Mouse (Mus musculus) embryonic facial prominence, embryonic 13.5 days (tissue): ENCODE data around the gene Zfp672. TPM values are rescaled to one million over a fixed set of nuclear protein-coding genes. Genes with fewer than 3 reads are reported as not detected.
"Not testable (repeated sequence)": the region's sequence is repeated elsewhere in the genome, so short reads cannot be mapped to it uniquely, and the experiment has no call there.

Experiments
- ATAC-seq: fragments of 200-750 bp; cut with Nextera tagmentation; 2 replicates; pipeline ENCODE4 v1.8.0; 2017; ENCODE audit warnings: low read depth; ENCODE audit not compliant: insufficient number of reproducible peaks, insufficient read depth, low FRiP score, low TSS enrichment
- H3K27ac ChIP-seq: fragments of 300-500 bp; sonication (generic); 2 replicates; pipeline ENCODE4 v1.5.1; 2015; ENCODE audit warnings: moderate library complexity, mild to moderate bottlenecking, inconsistent platforms
- H3K27me3 ChIP-seq: fragments of 300-500 bp; sonication (generic); 2 replicates; pipeline ENCODE4 v1.6.1; 2015; ENCODE audit warnings: mild to moderate bottlenecking, inconsistent platforms
- H3K36me3 ChIP-seq: fragments of 300-500 bp; sonication (generic); 2 replicates; pipeline ENCODE4 v1.6.1; 2015; ENCODE audit warnings: mild to moderate bottlenecking, inconsistent platforms
- H3K4me1 ChIP-seq: fragments of 300-500 bp; sonication (generic); 2 replicates; pipeline ENCODE4 v1.6.1; 2015; ENCODE audit warnings: inconsistent platforms
- H3K4me2 ChIP-seq: fragments of 300-500 bp; sonication (generic); 2 replicates; pipeline ENCODE4 v1.6.1; 2015; ENCODE audit warnings: moderate library complexity, mild to moderate bottlenecking, inconsistent platforms
- H3K4me3 ChIP-seq: fragments of 300-500 bp; sonication (generic); 2 replicates; pipeline ENCODE4 v1.5.1; 2015; ENCODE audit warnings: mild to moderate bottlenecking, inconsistent platforms
- H3K9ac ChIP-seq: fragments of 300-500 bp; sonication (generic); 2 replicates; pipeline ENCODE4 v1.6.1; 2015; ENCODE audit warnings: mild to moderate bottlenecking, inconsistent platforms
- H3K9me3 ChIP-seq: fragments of 300-500 bp; sonication (generic); 2 replicates; pipeline ENCODE4 v1.6.1; 2016; ENCODE audit warnings: inconsistent platforms
- WGBS: fragments of 180-500 bp; shearing (Covaris S2); methylation state at CpG from one replicate; pipeline ENCODE4 v1.1.7; 2015; ENCODE audit warnings: mixed read lengths; 5-methylcytosine and 5-hydroxymethylcytosine counted together
- polyA plus RNA-seq: library from polyadenylated mRNA; unstranded; fragments of >200 nt; fragmentation: Nextera tagmentation; extraction: Ambion mirVana; gene quantifications from 2 replicates; pipeline ENCODE4 v1.2.1, GENCODE M21; 2015

Gene Zfp672
- polyA plus RNA-seq, 1 experiment from 2014 or later: 41.2 TPM

DNA sequence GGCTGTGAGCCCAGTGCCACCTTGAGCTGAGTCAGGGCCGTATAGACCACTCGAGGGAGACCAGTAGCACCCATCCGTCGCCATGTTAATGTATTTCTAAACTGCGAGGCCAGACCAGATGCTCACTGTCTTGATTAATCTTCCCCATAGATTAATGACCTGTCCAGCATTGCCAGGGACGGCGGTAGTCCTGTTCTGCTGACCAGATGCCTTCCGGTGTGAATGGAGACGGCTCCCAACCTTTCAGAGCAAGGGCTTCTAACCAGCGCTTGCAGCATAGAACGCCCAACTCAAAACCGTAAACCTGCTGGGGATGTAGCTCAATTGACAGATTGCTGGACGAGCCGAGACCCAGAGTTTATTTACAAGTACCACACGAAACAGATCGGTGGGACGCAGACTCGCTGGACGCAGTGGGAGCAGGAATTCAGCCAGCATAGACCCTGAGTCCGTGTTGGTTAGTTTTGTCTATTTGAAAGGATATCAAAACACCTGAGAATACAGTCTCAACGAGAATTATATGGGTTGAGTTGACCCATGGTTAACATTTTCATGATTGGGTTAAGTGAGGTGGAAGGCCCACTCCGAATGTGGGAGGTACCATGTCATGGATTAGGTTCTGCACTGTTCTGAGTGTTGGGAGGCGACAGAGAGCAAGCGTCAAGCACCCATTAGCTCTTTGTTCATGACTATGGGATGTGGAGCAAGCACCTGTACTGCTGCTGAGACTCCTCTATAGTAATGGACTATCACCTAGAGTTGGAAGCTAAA lies 6.4 kb downstream of the Zfp672 start:
- Histone ChIP-seq H3K36me3 (peaks cover 23% of the 10 kb centered on the region), H3K27me3 (no peaks in the 10 kb centered on the region), H3K9ac (peak overlapping the region; percentile 89), H3K27ac (peak overlapping the region; percentile 98), H3K4me1 (peaks cover 23% of the 10 kb centered on the region), H3K4me2 (peak overlapping the region; percentile 88), H3K9me3 (no peaks in the 10 kb centered on the region), H3K4me3 (peak overlapping the region; percentile 86)
- ATAC-seq: 0 out of 2 replicates have a peak, but pooled peaks have one; percentile 7
- WGBS: 11% methylated on average over 24 of the region's 24 CpGs

DNA sequence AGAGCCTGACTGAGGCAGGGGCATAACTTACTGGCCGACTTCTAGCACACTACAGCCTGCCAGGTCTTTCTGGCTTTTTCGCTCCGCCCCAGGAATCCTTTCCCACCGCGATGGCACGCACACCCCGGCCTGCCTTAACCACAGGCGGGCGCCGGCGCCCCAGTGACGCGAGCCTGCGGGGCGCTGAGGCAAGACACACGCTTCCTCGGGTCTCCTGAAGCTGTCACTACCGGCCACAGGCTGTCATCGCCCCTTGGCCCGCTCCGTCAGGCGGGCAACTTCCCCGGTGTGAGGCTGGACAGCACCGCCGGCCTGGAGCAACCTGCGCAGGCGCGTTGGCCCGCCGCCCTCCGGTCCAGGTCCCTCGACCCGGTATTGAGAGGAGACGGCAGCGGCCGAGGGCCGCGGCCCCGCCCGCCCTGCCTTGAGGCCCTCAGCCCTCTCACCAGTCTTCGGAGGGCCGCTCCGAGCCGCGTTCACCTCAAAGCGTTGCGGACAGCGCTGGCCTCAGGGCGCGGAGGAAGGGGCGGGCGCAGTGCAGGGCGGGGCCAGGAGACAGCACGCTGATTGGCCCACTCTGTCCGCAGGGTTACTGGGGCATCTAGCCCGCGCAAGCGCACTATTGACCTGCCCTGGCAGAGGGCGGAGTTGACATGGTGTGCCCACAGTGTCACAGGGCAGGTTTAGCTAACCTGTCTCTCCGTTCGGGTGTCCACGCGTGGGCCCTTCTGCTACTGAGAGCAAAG lies 7.1 kb downstream of the Zfp672 start:
- Histone ChIP-seq H3K27me3 (no peaks in the 10 kb centered on the region), H3K4me3 (peak overlapping the region; percentile 86), H3K36me3 (peaks cover 30% of the 10 kb centered on the region), H3K4me2 (peak overlapping the region; percentile 88), H3K9ac (peak overlapping the region; percentile 89), H3K9me3 (no peaks in the 10 kb centered on the region), H3K4me1 (peaks cover 20% of the 10 kb centered on the region), H3K27ac (peak overlapping the region; percentile 98)
- WGBS: under 1% methylated on average over 60 of the region's 63 CpGs
- peak; percentile 99 for ATAC-seq

DNA sequence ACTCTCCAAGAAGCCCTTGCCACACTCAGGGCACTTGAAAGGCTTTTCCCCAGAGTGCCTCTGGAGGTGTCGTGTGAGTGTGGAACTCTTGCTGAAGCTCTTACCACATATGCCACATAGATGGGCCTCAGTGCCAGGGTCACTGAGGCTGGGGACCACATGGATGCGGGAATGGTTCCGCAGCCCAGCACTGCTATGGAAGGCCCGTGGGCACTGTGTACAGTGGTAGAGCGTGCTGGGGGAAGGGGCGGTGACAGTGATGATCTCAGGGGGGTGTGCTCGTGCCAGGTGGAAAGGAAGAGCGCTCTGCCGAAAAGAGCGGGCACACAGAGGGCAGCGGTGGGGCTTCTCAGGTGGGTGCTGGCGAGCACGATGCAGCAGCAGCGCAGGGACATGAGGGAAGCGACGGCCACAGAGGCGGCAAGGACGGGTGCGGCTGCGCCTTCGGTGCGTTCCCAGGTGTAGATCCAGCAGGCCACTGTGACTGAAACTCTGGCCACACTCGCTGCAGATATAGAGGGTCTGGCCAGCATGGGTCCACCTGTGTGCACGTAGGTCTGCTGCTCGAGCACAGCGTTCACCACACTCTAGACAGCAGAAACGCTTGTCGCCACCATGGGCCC lies 13.3 kb downstream of the Zfp672 start:
- no peak overlapping the region for H3K4me3 ChIP-seq
- H3K27ac ChIP-seq: no peak overlapping the region
- WGBS: 73% methylated on average over 28 of the region's 28 CpGs
- no peak overlapping the region for H3K9ac ChIP-seq
- ATAC-seq: 0 out of 2 replicates have a peak, but pooled peaks have one; percentile 56
- peaks cover 52% of the 10 kb centered on the region for H3K36me3 ChIP-seq
- H3K27me3 ChIP-seq: no peaks in the 10 kb centered on the region
- H3K4me2 ChIP-seq: no peak overlapping the region
- peaks cover 6% of the 10 kb centered on the region for H3K4me1 ChIP-seq
- H3K9me3 ChIP-seq: no peaks in the 10 kb centered on the region

DNA sequence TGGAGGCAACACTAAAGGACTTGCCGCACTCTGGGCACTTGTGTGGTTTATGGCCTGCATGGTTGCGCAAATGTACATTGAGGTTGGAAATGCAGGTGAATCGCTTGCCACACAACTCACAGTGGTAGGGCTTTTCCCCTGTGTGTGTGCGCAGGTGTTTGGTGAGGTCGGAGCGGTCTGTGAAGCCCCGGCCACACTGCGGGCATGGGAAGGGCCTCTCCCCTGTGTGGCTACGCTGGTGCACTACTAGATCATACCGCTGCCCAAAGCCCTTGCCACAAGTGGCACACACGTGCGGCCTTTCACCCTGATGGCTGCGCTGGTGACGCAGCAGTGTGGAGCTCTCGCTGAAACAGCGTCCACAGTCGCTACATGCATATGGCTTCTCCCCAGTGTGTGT lies 13.8 kb downstream of the Zfp672 start:
- no peak overlapping the region for H3K4me2 ChIP-seq
- ATAC-seq: 0 out of 2 replicates have a peak, but pooled peaks have one; percentile 34
- 86% methylated on average over 17 of the region's 17 CpGs for WGBS

DNA sequence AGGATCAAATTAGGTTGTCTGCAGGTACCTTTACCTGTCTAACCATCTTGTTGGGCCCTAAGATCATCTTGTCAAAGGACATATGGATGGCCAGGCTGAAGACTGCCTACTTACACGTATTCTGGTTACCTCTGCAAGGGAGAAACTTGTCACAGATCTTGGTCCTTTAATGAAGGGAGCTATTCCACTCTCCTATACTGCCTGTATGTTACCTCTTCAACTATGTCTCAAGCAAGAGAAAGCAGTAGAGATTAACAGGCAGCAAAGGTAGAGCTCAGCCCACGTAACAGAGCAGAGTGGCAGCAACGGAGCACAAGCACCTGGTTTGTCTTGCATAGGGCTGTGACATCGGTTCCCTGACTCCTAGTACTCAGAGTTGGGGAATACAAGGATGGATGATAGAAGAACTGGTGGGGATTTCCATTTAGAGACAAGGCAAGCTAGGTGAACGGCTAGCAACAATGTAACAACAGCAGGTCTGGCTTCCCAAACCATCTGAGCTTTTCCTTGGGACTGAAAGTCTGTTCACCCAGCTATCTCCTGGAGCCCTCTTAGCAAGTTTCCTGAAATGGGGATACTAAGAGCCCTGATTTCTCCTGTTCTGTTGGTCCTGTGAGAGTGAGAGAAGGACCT lies 14.5 kb downstream of the Zfp672 start:
- Histone ChIP-seq H3K4me3 (no peak overlapping the region), H3K27me3 (no peaks in the 10 kb centered on the region), H3K27ac (no peak overlapping the region), H3K4me1 (no peaks in the 10 kb centered on the region), H3K4me2 (no peak overlapping the region), H3K9ac (no peak overlapping the region), H3K9me3 (no peaks in the 10 kb centered on the region), H3K36me3 (peaks cover 59% of the 10 kb centered on the region)
- WGBS: 91% methylated on average over 5 of the region's 5 CpGs
- ATAC-seq: no peak

More for the DNA sequence above, 13.8 kb downstream of the Zfp672 start:
- Histone ChIP-seq H3K27me3 (no peaks in the 10 kb centered on the region), H3K9me3 (no peaks in the 10 kb centered on the region), H3K27ac (no peak overlapping the region), H3K36me3 (peaks cover 56% of the 10 kb centered on the region), H3K4me3 (no peak overlapping the region), H3K4me1 (peaks cover under 1% of the 10 kb centered on the region; the same call in 1 of the 2 replicates), H3K9ac (no peak overlapping the region)

DNA sequence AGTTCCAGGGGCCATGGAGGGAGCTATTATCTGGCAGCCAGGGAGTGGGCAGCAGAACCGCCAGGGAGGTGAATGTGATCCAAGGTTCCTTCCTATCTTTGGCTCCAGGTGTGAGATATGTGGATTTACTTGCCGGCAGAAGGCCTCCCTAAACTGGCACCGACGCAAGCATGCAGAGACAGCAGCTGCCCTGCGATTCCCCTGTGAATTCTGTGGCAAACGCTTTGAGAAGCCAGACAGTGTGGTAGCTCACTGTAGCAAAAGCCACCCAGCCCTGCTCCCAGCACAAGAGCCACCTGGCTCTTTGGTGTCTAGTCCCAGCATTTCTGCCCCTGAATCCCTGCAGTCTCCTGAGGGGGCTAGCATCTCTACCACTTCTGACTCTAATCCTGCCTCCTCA lies 16.1 kb downstream of the Zfp672 start:
- H3K27ac ChIP-seq: no peak overlapping the region
- no peak overlapping the region for H3K4me2 ChIP-seq
- H3K9me3 ChIP-seq: no peaks in the 10 kb centered on the region
- no peaks in the 10 kb centered on the region for H3K4me1 ChIP-seq
- no peaks in the 10 kb centered on the region for H3K27me3 ChIP-seq
- H3K36me3 ChIP-seq: peaks cover 58% of the 10 kb centered on the region
- no peak overlapping the region for H3K4me3 ChIP-seq
- 82% methylated on average over 6 of the region's 6 CpGs for WGBS
- H3K9ac ChIP-seq: no peak overlapping the region
- no peak for ATAC-seq

DNA sequence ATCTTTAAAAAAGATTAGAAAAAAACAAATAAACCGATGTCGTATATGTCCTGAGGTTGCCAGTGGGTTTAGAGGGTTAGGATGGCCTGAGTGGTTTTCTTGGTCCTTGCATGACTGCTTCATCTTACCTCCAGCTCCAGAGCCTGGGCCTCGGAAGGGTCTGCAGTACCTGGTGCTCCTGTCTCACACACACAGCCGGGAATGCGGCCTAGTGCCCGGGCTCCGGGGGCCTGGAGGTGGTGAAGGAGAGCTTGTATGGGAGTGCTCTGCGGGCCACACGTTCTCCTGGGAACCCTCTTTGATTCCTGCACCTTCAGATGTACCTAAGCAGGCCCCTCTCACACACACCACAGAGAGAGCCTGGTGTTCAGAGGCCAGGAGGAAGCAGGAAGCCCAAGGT lies 21.5 kb downstream of the Zfp672 start:
- peaks cover 13% of the 10 kb centered on the region for H3K4me1 ChIP-seq
- H3K4me3 ChIP-seq: no peak overlapping the region
- whole genome bisulfite sequencing: 93% methylated on average over 9 of the region's 9 CpGs
- H3K4me2 ChIP-seq: no peak overlapping the region
- no peak for ATAC-seq
- H3K36me3 ChIP-seq: peaks cover 12% of the 10 kb centered on the region; the same call in 1 of the 2 replicates
- no peaks in the 10 kb centered on the region for H3K27me3 ChIP-seq
- no peaks in the 10 kb centered on the region for H3K9me3 ChIP-seq
- H3K27ac ChIP-seq: no peak overlapping the region
- H3K9ac ChIP-seq: no peak overlapping the region

DNA sequence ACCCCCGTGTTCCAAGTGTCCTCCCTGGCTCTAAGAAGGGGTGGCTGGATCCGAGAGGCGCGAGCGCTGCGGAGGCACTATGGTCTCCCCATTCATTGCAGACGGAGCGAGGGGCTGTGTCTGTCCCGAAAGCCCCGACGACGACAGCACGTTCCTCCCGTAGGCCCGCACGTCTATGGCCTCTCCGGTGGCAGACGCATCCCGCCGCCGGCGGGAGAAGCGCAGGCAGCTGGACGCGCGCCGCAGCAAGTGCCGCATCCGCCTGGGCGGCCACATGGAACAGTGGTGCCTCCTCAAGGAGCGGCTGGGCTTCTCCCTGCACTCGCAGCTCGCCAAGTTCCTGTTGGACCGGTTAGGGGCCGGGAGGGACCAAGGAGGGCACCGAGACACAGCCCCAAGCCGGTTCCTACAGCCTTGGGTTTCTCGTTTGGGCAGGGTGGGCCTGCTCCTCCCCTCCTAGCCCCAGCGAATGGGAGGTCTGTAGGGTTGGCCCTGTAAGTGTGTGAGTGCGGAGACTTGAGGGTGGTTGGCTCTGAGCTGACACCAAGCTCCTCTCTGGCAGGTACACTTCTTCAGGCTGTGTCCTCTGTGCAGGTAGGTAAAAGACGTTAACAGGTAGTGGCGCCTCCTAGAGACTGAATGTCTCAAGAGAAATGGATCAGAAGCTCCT lies 22.6 kb downstream of the Zfp672 start:
- Histone ChIP-seq H3K9me3 (no peaks in the 10 kb centered on the region), H3K36me3 (peaks cover 12% of the 10 kb centered on the region; the same call in 1 of the 2 replicates), H3K27me3 (no peaks in the 10 kb centered on the region), H3K9ac (peak overlapping the region; percentile 84), H3K27ac (peak overlapping the region; percentile 87), H3K4me2 (peak overlapping the region; percentile 91), H3K4me3 (peak overlapping the region; percentile 57), H3K4me1 (peaks cover 15% of the 10 kb centered on the region)
- WGBS: 0% methylated on average over 42 of the region's 42 CpGs
- ATAC-seq: peak; percentile 57

DNA sequence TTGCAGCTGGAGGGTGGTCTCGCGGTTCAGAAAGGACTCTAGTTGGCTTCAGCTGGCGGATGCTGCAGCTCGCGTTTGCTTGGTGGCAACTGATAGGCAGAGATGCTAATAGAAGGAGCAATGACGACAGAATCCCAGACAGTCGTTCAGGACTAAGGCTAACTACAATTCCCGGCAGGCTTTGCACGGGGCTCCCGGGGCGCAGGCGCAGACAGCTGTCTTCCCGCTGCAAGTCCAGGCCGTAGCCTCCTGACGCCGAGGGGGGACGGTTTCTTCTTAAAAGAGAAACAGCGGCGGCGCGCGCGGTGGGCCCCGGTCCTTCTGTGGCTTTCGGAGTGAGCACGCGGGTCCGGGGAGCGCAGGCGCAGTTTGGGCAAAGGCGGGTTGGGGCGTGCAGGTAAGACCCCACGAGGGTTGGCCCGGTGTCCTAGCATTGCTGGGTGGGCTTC lies 23.3 kb downstream of the Zfp672 start, which contains the start of gene Zfp692:
Gene Zfp692, plus strand, starts transcription at position 210 of the 449 bp plus-strand sequence.
- H3K9ac ChIP-seq: peak within 1 kb of the TSS; percentile 84
- H3K27ac ChIP-seq: peak within 1 kb of the TSS; percentile 87
- no peaks in the 10 kb centered on the region for H3K9me3 ChIP-seq

DNA sequence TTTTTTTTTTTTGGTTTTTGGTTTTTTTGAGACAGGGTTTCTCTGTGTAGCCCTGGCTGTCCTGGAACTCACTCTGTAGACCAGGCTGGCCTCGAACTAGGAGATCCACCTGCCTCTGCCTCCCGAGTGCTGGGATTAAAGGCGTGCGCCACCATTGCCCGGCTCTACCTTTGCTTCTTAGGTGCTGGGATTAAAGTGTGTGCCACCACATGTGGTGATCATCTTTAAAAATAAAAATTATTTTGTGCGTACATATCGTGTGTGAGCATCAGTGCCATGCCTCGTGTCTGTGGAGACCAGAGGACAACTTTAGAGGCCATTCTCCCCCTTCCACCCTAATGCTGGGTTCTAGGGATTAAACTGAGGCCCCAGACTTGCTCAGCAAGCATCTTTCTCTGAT lies 24.8 kb downstream of the Zfp672 start:
- H3K4me3 ChIP-seq, H3K4me2 ChIP-seq, H3K27me3 ChIP-seq, ATAC-seq, H3K36me3 ChIP-seq, H3K9ac ChIP-seq, H3K27ac ChIP-seq, H3K9me3 ChIP-seq: not testable (repeated sequence)
- H3K4me1 ChIP-seq: peaks cover 24% of the 10 kb centered on the region
- 96% methylated on average over 8 of the region's 8 CpGs for WGBS

More for the DNA sequence above, 23.3 kb downstream of the Zfp672 start, which contains the start of gene Zfp692:
- WGBS: under 1% methylated on average over 34 of the region's 34 CpGs
- Histone ChIP-seq H3K4me3 (peak within 1 kb of the TSS; percentile 57), H3K36me3 (peaks cover 10% of the 10 kb centered on the region; the same call in 1 of the 2 replicates), H3K4me2 (peak within 1 kb of the TSS; percentile 91), H3K4me1 (peaks cover 15% of the 10 kb centered on the region), H3K27me3 (no peaks in the 10 kb centered on the region)
- ATAC-seq: peak; percentile 56
